Mouse (Mus musculus): ENCODE results near the gene Rab11fip4.

Rab11fip4 gene

DNA sequence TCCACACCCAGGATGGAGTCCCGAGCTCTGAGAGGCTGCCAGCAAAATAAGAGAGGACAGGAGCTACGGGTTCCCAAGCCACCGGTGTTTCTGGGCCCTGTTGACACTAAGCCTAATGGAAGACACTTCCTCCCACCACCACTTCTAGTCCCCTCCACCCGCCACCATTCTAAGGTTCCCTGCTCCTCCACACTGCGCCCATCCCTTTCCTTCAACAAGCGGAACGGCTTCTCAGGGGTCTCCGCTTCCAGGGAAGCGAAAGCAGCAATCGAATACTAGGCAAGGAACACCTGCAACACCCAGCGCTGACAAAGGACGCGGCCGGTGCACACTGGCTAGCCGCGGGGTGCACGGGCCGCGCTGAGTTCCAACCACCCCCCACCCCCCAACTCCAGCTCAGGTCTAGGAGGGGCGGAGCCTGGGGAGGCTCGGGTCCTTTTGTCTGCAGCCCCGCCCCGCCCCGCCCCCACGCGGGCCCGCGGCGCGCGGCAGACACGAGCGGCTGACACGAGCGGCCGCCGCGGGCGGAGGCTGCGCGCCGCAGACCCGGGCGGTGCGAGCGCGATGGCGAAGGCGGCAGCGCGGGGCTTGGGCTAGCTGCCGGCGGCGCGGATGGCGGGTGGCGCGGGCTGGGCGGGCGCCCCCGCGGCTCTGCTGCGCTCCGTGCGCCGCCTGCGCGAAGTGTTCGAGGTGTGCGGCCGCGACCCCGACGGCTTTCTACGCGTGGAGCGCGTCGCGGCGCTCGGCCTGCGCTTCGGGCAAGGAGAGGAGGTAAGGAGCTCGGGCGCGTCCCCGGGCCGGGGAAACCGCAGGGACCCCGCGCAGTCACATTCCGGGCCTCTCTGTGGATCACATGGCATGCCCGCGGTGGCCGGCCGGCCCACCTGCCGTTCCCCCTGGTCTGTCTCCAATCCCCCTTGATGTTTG lies at the start of gene Rab11fip4:
Gene Rab11fip4, plus strand, starts transcription at position 549 of the 927 bp plus-strand sequence.
- no peak for DNase-seq

DNA sequence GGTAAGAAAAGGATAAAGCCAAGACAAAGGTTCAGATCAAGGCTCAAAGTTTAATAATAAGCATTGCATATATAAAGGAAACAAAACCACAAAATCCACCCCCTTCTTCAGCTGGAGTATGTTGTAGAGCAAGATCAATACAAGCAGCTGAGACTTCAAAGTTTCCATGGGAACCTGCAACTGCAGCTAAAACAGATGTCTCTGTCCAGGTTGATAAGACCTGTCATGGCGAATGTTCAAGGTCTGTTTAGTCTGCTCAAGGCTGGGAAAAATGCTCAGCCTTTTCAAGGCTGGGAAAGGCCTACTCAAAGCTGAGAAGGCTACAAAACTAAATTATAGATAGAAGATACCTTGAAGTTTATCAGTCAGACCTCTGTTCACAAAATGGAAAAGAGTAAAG lies 38.4 kb upstream of the Rab11fip4 start:
- DNase-seq: no peak

DNA sequence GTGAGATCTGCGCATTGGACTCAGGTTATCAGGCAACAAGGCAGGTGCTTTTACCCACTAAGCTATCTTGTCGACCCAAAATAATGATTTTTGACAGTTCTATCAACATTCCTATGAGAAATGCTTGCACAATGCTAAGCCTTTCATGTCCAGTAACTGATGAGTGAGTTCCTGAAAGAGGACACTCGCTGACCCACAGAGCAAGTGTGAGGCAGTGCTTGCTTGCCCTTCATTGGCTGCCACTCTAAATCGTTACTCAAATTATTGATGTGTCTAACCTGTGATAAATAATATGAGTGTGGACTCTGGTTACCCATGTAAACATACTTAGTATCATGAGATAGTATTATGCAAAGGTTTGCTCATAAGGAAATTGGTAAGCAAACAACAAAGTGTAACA lies 30.5 kb upstream of the Rab11fip4 start:
- no peak for DNase-seq

DNA sequence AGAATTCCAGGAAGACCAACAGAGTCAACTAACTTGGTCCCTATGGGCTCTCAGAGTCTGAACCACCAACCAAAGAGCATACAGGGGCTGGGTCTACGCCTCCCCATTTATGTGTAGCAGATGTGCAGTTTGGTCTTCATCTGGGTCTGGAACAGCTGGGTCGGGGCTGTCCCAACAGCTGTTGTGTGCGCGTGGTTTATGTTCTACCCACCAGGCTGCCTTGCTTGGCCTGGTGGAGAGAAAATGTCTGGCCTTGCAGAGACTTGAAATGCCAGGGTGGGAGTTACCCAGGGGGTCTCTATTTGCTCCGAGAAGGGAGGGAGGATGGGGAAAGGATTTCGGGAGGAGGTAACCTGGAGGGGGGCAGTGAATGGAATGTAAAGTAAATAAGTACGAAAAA lies 27.5 kb upstream of the Rab11fip4 start:
- no peak for DNase-seq

DNA sequence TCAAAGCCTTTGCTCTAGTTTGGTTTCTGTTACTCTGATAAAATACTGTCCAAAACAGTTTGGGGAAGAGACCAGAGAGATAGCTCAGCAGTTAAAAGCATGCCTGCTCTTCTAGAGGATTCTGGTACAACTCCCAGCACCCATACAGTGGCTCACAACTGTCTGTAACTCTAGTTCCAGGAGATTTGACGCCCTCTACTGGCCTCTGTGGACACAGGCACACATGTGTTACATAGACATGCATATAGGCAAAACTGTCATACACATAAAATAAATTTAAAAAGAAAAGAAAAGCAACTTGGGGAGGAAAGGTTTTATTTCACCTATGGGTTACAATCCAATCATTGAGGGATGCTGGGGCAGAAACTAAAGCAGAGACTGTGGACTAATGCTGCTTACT lies 24.1 kb upstream of the Rab11fip4 start:
- no peak for DNase-seq

DNA sequence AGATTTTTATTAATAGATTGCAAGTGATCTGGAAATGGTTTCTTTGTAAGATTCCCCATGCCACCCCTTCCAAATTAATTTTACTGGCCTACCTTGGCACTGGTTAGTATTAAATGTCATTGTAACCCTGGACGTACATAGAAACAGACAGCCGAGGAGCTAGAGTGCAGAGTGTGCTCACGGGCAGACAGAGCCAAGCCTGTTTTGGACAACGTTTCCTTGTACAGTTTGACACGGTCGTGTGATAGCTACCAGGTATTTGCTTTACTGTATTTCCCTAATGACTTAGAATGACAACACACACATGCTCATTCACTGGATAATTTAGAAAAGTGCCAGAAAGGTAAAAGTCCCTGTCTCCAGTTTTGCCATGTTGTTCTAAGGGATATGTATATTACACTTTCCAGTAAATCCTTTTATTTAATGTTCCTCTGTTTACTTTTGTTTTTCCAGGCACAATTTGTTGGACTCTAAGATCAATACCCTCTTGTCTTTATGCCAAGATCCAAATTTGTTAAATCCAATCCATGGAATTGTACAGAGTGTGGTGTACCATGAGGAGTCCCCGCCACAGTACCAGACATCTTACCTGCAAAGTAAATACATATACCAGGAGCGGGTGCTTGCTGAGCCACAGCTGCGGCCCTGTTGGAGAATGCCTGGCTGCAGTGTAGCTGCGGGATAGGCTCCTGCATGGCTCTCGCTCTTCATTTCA lies 22.7 kb upstream of the Rab11fip4 start:
- DNase-seq: no peak

DNA sequence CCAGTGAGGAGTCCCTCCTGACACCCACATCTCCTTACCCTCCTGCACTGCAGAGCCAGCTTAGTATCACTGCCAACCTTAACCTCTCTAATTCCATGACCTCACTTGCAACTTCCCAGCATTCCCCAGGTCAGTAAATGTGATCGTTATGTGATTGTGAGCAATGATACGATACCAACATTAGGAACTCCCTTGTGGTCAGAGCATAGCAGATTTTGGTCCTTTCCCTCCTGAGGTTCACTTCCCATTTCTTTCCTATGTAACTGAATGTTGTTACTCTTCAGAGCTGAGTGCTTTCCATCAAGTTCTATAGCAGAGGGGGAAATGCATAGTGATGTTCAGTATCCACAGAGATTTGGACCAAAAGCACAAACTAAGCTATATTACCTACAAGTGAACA lies 20.7 kb upstream of the Rab11fip4 start:
- no peak for DNase-seq

DNA sequence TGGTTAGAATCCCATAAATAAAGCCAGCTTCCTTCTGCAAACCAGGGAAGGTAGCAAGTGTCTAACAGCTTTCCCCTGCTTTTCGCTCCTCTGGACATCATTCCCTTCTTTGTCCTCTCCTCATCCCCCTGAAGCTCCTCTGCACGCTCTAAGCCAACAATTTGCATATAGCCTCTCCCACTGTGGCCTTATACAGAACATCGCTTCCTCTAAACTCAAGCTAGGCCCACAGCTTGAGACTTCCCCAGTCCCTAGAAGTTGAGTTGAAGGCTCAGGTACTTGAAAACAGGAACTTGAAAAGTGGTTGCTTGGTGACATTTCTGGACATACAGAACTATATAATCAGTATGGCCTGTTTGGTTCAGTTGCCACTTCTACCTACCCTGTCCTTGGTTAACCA lies 17.2 kb upstream of the Rab11fip4 start:
- no peak for DNase-seq

DNA sequence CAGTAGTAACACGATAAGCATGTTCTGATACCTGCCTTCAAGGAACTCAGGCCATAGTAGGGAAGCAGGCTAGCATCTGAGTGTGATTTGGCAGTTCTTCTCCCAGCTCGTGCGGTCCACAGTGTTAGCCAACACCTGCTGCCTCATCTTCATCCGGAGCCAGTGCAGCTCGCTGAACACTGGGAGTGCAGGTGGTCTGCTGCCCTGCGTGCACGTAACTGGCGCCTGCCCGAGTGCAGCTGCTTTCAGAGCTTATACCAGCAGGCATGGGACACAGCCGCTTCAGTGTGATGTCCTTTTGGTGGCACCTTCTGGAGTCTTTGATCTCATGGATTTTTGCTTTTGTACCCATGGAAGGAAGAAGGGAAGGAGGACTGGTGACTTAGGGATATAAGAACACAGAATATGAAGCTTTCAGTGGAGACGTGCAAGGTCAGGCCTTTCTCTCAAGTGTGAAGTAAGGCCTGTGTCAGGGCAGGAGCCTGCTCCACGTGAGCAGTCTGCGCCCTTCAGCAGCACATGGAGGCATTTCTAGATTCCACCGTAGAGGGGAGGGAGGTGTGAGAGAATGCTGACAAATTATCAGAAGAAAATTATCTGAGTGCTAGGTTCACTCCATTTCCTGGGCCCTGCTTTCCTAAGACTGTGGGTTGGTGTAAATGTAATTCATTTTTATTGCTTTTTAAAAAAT lies 15.5 kb upstream of the Rab11fip4 start:
- DNase-seq: no peak

DNA sequence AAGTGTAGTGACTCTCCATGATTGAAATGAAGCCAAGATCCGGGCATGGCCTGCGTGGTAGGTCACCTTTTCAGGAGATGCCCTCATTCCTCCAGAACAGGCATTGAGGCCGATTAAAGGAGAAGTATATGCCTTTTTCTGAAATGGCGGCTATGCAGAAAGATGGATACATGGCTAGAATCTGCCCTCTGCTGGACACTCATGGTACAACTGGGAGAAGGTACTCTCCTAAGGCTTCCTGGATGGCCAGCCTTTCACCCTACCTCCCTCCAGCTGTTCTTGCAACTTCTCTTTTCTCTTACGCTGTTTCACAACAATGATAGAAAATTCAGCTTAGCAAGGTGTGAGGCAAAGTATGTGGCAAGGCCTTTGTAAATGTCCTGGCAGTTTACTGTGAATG lies 13.3 kb upstream of the Rab11fip4 start:
- peak; percentile 81 for DNase-seq

DNA sequence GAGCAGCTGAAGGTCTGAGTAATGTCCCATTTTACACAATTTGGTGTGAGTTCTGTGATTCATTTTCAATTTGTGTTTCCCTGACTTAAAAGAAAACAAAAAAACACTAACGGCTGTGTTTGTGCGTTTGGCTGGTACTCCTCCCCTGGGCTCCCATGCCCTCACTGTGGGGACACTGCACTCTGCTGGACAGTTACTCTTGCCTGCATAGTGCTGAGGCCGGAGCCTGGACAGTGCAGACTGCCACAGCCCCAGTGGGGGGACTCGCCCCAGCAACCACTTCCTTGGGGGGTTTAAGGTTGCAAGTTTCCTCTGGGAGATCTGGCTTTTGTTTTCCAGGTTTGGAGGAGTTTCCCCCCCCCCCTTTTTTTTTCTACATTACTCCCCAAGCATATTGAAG lies 10.4 kb upstream of the Rab11fip4 start:
- DNase-seq: no peak

DNA sequence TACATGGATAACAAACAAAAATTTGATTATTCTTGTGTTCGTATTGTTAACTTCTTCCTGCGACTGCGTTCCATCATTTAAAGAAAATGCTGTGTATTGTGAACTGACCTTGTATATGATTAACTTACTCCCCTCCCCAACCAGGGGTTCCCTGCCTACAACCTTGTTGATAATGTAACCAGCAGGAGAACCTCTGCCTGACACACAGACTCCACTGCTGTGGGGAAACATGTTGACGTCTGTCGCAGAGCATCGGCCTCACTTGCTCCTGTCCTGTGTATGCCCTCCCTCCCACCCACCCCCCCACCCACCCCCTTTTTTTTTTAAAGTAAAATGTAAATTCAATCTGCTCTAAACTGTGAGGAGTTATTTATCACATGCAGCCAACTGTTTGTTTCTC lies 9.8 kb upstream of the Rab11fip4 start:
- DNase-seq: no peak

DNA sequence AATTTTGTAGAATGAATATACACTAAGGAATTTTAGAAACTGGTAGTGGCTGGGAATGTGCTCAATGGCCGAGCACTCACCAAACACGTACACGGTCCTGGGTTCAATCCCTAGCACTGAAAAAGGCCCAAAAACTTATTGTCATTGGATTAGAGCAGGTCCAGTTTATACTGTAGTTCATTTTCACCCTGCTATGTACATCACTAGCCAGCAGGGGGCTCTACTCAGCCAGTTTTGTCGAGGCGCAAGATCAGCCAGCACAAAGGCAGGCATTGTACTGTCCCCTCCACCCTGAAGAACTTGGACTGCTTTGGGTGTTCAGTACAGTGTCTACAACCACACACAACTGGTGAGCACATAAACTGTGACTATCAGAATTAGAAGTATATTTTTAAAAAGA lies 6.8 kb upstream of the Rab11fip4 start:
- DNase-seq: peak; percentile 60

DNA sequence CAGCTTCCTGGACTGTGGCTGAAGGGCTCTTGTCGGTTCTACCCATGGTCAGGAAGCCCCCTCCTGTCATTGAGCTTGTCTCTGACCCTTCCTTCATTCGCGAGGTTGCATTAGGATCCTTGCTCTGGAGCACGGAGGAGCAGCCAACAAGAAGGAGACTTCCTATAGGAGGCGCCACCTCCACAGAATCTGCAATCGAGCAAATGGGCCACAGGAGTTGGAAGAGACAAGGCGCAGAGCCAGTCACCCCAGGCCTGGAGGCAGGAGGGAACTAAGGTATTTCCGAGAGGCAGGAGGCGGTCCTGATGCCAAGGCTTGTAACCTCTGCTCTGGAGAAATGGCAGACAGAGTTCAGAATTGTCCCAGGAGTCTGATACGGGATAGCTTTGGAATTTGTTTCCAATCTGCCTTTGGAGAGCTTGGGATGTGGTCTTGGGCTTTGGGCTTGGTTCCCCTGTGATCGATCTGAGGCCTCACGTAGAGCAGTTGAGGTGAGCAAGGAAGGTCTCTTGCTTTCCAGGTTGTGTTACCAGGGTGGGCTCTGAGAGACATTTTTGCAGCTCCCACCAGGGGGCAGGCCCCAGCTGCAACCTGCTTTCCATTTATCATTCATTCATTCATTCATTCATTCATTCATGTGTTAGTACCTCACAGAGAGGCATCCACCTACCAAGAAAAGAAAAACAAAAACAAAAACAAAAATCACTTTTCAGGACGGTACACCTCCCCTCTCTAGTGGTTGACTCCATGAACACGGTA lies 1.5 kb upstream of the Rab11fip4 start:
- no peak for DNase-seq

DNA sequence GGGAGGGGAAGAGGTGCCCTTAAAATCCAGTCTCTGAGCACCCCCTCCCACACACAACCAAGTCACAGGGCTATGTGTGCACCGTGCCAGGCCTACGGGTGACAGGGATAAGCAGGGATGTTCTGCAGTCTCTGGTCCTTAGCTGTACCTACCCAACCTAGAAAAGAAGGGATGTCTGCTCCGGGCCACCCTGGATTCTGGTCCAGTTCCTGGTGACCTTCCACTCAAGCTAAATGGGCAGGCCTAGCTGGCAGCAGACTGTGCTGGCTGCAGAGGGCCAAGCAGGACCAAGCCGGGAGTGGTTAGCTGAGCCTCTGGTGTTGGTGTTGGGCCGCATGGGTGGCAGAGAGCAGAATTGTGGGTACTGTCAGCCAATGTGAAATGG lies 571 bp downstream of the Rab11fip4 start:
- DNase-seq: no peak

DNA sequence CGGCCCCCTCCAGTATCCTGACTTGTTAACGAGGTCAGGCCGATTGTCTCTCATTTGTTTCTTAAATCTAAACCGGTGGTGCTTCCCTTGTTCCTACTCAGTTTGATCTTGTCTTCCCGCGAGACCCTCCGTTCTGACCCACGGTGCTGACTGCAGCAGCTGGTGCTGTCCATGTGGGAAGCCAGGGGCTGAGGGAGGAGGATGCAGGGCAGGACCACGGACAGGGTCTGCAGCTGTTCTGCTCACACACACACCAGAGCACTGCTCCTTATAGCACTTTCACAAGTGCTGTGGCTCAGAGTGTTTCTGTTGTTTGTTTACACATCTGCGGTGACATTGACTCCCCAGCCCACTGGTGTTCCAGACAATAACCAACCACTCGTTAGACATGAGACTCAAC lies 2.5 kb downstream of the Rab11fip4 start:
- no peak for DNase-seq

DNA sequence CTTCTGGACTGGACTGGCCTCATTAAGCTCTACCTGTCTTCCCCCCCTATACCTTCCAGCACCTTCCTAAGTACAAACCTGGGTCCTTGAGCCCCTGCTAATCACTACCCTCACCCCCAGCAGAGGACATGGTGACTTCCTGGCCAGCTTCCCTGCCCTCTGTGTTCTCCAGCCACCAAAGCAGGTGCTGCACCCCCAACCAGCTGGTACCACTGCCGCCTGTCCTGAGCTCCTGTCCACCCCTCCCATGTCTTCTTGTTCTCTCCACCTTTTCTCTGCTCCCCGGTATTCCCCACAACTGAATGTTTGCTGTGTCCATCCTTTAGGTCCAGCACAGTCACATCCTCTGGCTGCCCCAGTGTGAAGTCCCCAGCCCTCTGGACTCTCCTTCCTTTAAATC lies 19.4 kb downstream of the Rab11fip4 start:
- no peak for DNase-seq

DNA sequence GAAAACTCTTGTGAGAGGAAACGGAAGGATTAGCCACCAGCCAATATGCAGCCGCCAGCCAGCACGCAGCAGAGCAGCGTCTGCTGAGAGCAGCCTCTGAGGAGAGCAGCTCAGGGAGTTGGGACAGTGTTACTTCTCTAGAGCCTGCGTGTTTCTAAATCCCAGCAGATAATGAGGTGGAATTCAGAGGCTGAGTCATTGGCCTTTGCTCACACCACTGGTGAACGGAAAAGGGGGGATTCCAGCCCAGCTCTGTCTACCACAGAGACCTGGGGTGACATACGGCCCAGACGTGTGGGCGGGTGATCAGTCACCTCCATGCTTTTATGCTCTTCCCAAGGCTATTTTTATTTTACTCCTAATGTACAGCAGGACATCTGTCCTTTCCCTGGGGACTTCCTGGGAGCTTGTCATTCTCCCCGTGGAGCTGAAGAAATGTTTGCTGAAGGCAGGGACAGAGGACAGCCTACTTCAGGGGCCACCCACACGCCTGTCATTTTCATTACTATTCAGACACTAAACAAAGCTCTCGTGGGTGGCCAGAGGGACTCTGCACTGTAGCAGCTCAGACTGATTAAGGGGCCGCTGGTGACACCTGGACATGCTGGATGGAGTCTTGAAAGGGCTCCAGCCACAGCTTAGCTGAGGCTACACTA lies 20.1 kb downstream of the Rab11fip4 start:
- DNase-seq: no peak

DNA sequence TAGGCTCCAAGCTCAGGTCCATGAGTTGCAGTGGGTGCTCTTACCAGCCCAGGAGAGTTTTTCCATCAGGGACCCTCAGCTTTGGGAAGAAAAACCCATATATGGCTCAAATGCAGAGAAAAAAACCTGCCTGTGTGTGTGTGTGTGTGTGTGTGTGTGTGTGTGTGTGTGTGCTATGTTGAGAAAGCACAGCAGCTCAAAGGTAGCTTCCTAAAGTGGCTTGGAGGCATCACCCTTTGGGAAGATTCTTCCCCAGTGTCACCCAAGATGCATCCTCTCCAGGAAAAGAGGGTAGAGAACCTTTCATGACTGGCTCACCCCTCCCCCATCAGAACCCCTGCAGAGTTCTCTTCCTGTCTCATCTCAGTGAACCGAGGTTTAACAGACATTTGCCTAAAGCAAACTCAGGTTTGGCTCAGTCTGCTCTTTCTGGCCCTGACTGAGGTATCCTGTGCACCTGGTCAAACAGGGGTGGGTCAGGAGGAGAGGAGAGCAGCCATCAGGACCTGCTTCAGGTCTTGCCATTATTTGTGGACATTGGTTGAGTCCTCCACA lies 21.1 kb downstream of the Rab11fip4 start:
- DNase-seq: no peak

DNA sequence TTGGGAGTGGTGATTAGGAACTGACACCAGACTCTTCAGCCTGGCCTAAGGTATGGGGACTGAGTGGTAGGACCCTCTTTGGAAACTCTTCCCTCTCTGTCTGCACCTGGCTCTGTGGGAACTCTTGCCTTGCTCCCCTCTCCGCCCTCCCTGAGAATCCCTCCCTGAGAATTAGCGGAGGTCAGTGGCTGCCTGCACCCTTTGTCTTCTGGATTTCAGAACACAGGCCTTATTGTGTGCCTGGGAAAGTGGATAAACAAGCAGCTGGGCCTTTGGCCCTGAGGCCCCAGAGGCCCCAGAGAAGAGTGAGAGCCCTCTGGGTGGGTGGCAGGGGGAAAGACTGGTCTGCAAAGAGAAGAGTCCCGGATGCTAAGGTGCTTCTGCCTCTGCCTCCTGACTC lies 22.1 kb downstream of the Rab11fip4 start:
- no peak for DNase-seq

DNA sequence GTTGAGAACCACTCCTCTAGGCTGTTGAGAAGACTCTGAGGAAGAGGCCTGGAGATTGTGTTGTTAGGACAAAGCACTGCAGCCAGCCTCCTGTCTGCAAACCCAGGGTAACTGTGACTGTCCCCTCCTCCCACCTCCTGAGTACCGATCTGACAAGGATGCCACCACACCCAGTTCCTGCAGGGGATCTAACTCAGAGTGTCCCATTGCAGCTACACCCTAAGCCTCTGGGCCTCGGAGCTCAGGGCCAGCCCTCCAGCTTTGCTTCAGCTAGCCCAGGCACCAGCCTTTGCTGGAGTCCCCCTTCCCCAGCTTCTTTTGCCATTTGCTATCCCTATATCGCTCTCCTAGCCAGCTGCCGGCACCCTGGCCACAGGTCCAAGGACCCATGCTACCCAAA lies 22.7 kb downstream of the Rab11fip4 start:
- no peak for DNase-seq

DNA sequence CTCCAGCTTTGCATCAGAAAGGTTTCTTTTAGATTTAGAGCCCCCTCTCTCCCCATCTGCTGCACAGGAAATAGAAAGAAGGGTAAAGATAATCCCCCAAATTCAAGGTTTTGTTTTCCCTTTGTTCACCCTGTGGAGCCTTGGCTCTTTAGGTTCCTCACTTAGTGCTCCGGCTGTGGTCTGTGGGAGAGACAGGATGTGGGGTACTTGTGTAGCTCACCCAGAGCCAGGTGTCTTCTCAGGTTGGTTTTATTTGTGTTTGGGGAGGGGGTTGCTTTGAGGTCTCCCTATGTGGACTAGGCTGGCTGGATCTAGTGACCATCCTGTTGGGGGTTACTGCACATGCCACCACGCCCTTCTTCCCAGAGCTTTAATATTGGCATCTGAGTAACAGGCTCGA lies 23.9 kb downstream of the Rab11fip4 start:
- DNase-seq: no peak
